Mouse (Mus musculus) heart, embryonic 15.5 days (tissue): ENCODE data around the gene Itpa. TPM values are rescaled to one million over a fixed set of nuclear protein-coding genes. Genes with fewer than 3 reads are reported as not detected.

Experiments
- ATAC-seq: fragments of 200-750 bp; cut with Nextera tagmentation; replicated peaks from 2 replicates; pipeline ENCODE4 v1.8.0; 2017; ENCODE audit warnings: low read depth, moderate TSS enrichment; ENCODE audit not compliant: insufficient number of reproducible peaks, insufficient read depth, low FRiP score
- H3K27ac ChIP-seq: fragments of 300-500 bp; sonication (generic); 2 replicates; pipeline ENCODE4 v1.5.1; 2015; ENCODE audit warnings: mild to moderate bottlenecking, inconsistent platforms
- H3K27me3 ChIP-seq: fragments of 300-500 bp; sonication (generic); 2 replicates; pipeline ENCODE4 v1.6.1; 2015; ENCODE audit warnings: inconsistent platforms
- H3K36me3 ChIP-seq: fragments of 300-500 bp; sonication (generic); 2 replicates; pipeline ENCODE4 v1.6.1; 2015; ENCODE audit warnings: mild to moderate bottlenecking, inconsistent platforms
- H3K4me1 ChIP-seq: fragments of 300-500 bp; sonication (generic); replicated peaks from 2 replicates; pipeline ENCODE4 v1.6.1; 2015; ENCODE audit warnings: inconsistent platforms
- H3K4me2 ChIP-seq: fragments of 300-500 bp; sonication (generic); 2 replicates; pipeline ENCODE4 v1.6.1; 2015; ENCODE audit warnings: inconsistent platforms, mild to moderate bottlenecking, moderate library complexity
- H3K4me3 ChIP-seq: fragments of 300-500 bp; sonication (generic); 2 replicates; pipeline ENCODE4 v1.5.1; 2015; ENCODE audit warnings: mild to moderate bottlenecking, inconsistent platforms
- H3K9ac ChIP-seq: fragments of 300-500 bp; sonication (generic); 2 replicates; pipeline ENCODE4 v1.6.1; 2015; ENCODE audit warnings: mild to moderate bottlenecking, inconsistent platforms
- H3K9me3 ChIP-seq: fragments of 300-500 bp; sonication (generic); replicated peaks from 2 replicates; pipeline ENCODE4 v1.6.1; 2016; ENCODE audit warnings: inconsistent platforms
- WGBS: fragments of 180-500 bp; shearing (Covaris S2); methylation state at CpG from one replicate; pipeline ENCODE4 v1.1.7; 2015; ENCODE audit warnings: mixed read lengths; 5-methylcytosine and 5-hydroxymethylcytosine counted together
- polyA plus RNA-seq: library from polyadenylated mRNA; unstranded; fragments of >200 nt; fragmentation: Nextera tagmentation; extraction: Ambion mirVana; gene quantifications from 2 replicates; pipeline ENCODE4 v1.2.1, GENCODE M21; 2015

The Itpa gene
- 74.3 and 77.9 TPM in 2 replicates for polyA plus RNA-seq

DNA sequence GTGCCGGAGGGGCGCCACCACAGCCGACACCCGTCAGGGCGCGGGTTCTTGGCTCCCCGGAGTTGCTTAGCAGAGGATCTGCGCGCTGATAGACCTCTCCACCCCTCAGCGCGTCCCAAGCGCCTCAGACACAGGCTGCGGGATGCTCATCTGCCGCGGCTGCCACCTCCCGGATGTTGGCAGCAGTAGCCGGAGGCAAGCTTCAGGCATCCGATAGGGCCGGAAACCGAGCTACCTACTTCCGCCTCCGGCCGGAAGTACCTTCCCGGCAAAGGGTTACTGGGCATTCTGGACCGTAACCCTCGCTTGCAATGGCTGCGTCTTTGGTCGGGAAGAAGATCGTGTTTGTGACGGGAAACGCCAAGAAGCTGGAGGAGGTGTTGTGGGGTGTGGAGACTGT is at the start of gene Itpa:
Itpa (plus strand) TSS at position 52 of the 400 bp plus-strand sequence.
- Histone ChIP-seq H3K9ac (peak within 1 kb of the TSS; percentile 67), H3K4me2 (peak within 1 kb of the TSS; percentile 90), H3K27me3 (no peaks in the 10 kb centered on the region), H3K4me3 (peak within 1 kb of the TSS; percentile 77), H3K4me1 (peaks cover 19% of the 10 kb centered on the region), H3K36me3 (peaks cover 13% of the 10 kb centered on the region; the same call in 1 of the 2 replicates), H3K27ac (peak within 1 kb of the TSS; percentile 83), H3K9me3 (no peaks in the 10 kb centered on the region)
- under 1% methylated on average over 31 of the region's 31 CpGs for WGBS
- ATAC-seq, result peak; percentile 58

DNA sequence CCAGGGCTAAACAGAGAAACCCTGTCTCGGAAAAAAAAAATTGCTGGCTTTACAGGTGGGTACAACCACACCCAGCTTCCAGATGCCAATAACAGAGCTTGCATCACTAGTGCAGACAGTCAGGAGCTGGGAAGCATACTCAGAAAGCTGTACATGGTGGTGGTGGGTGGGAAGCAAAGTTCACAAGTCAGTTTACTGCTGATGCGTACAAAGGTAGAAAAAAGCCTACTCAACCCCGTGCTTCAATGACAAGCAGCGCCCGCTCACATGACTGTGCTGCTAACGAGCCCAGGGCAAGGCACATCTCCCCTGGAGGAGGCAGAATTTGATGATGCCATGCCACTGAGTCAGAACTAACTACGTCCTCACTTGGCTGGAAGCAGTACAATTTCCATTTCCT is 48.4 kb upstream of the Itpa start:
- H3K9ac ChIP-seq, result no peak overlapping the region
- no peak overlapping the region for H3K4me3 ChIP-seq
- no peaks in the 10 kb centered on the region for H3K4me1 ChIP-seq
- no peak overlapping the region for H3K27ac ChIP-seq
- no peak overlapping the region for H3K4me2 ChIP-seq
- no peak for ATAC-seq
- no peaks in the 10 kb centered on the region for H3K27me3 ChIP-seq
- H3K36me3 ChIP-seq, result peaks cover 39% of the 10 kb centered on the region
- WGBS, result 85% methylated on average over 7 of the region's 7 CpGs
- no peaks in the 10 kb centered on the region for H3K9me3 ChIP-seq

DNA sequence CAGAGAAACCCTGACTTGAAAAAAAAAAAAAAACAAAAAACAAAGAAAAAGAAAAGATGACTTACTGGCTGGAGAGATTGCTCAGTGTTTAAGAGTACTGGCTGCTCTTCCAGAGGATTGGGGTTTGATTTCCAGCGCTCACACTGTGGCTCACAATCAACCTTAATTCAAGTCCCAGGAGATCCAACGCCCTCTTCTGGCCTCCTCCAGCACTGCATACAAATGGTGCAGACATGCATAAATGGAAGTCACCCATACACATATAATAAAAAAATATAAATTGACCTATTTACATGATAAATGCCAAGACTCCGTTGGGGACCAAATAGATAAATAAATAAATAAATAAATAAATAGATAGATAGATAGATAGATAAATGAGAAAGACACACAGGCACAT is 39.0 kb upstream of the Itpa start:
- no peak for ATAC-seq
- Histone ChIP-seq H3K27me3 (peaks cover 10% of the 10 kb centered on the region; the same call in 1 of the 2 replicates), H3K36me3 (peaks cover 12% of the 10 kb centered on the region), H3K4me2 (peak overlapping the region; percentile 79), H3K9me3 (no peaks in the 10 kb centered on the region), H3K27ac (no peak overlapping the region), H3K9ac (no peak overlapping the region), H3K4me3 (peak overlapping the region; percentile 90), H3K4me1 (peaks cover 10% of the 10 kb centered on the region)
- 58% methylated on average over 3 of the region's 3 CpGs for WGBS

DNA sequence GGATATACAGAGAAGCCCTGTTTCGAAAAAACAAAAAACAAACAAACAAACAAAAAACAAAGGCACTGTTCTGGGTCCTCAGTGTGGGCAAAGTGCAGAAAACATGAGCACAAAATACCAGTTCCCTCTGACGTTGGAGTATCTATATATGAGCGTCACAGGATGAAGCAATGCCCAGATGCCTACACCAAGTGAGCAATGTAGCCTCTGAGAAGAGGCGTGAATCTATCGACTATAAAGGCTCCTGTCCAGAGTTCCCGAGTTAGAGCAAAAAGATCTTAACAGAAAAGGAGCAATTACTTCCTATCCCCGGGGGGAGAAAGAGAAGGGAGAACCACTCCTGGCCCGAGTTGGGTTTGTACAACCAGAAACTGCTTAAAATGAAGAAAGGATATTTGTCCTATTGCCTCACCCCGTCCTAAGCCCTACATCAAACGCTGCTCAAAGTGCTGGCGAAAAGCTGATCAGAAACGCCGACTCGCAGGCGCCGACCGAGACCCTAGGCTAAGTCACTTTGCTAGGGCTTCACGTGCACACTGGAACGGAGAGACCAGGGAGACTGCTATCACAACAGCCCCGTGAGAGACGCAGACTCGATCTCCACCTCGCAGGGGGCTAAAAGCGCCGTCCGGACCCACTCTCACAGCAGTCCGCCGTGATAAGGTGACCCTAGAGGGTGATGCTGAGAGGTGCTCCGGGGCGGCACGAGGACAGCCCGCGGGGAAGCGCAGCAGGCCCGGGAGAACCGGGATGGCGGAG is 38.2 kb upstream of the Itpa start:
- H3K9me3 ChIP-seq, result no peaks in the 10 kb centered on the region

DNA sequence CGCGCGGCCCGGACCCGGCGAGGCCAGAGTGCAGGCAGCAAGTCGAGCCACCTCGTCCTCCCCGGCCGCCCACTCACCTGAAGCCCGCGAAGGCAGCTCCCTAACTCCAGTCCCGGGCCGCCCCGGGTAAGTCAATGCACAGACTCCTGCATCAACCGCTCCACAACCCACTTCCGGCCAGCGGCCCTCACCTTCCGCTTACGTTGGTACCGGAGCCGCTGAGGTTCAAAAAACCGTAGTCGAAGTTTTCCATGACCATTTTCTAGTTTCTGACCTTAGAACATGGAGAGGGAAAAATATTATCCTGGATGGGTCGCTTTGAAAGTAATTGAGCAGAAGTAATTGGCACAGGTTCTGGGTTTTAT is 37.6 kb upstream of the Itpa start, which contains the start of the genes Fastkd5 and Ubox5:
Fastkd5 (minus strand) TSS at position 189 of the 365 bp plus-strand sequence.
Ubox5 (minus strand) TSS at position 200 of the 365 bp plus-strand sequence.
- H3K27me3 ChIP-seq, result peaks cover 24% of the 10 kb centered on the region
- peaks cover 18% of the 10 kb centered on the region for H3K4me1 ChIP-seq
- H3K36me3 ChIP-seq, result peaks cover 12% of the 10 kb centered on the region
- ATAC-seq, result peak; percentile 74
- H3K9me3 ChIP-seq, result no peaks in the 10 kb centered on the region
- peak within 1 kb of the TSS; percentile 85 for H3K9ac ChIP-seq
- peak within 1 kb of the TSS; percentile 67 for H3K27ac ChIP-seq
- H3K4me3 ChIP-seq, result peak within 1 kb of the TSS; percentile 90
- WGBS, result under 1% methylated on average over 25 of the region's 25 CpGs
- H3K4me2 ChIP-seq, result peak within 1 kb of the TSS; percentile 79

More for the DNA sequence above, 38.2 kb upstream of the Itpa start:
- H3K36me3 ChIP-seq, result peaks cover 12% of the 10 kb centered on the region
- H3K27me3 ChIP-seq, result peaks cover 18% of the 10 kb centered on the region
- peak; percentile 25 for ATAC-seq
- H3K4me1 ChIP-seq, result peaks cover 12% of the 10 kb centered on the region
- peak overlapping the region; percentile 85 for H3K9ac ChIP-seq
- peak overlapping the region; percentile 90 for H3K4me3 ChIP-seq
- peak overlapping the region; percentile 79 for H3K4me2 ChIP-seq
- peak overlapping the region; percentile 67 for H3K27ac ChIP-seq
- WGBS, result 1% methylated on average over 37 of the region's 37 CpGs

DNA sequence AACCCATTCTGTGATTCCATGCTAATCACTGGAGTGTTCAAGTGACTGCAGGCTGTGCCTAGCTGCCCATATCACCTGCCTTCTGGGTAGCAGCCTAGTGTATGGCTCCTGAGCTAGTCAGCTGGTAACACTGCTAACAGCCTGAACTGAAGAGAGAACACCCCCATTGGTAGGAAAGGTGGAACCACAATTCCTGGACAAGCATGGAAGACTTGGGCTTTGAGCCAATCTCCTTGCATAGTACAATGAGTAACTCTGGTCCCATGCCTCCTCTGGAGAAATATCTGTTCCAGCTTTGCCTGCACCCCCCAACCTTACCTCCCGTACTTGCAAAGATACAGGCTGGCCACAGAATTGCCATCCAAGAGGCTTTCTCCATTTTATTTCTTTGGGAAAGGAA is 35.0 kb upstream of the Itpa start:
- peaks cover 33% of the 10 kb centered on the region for H3K4me1 ChIP-seq
- no peak overlapping the region for H3K4me3 ChIP-seq
- H3K9me3 ChIP-seq, result no peaks in the 10 kb centered on the region
- H3K27ac ChIP-seq, result no peak overlapping the region
- H3K9ac ChIP-seq, result no peak overlapping the region
- WGBS, result 75% methylated on average over 1 of the region's 1 CpGs
- peaks cover 2% of the 10 kb centered on the region for H3K36me3 ChIP-seq
- H3K27me3 ChIP-seq, result peaks cover 50% of the 10 kb centered on the region
- no peak overlapping the region for H3K4me2 ChIP-seq
- ATAC-seq, result no peak

DNA sequence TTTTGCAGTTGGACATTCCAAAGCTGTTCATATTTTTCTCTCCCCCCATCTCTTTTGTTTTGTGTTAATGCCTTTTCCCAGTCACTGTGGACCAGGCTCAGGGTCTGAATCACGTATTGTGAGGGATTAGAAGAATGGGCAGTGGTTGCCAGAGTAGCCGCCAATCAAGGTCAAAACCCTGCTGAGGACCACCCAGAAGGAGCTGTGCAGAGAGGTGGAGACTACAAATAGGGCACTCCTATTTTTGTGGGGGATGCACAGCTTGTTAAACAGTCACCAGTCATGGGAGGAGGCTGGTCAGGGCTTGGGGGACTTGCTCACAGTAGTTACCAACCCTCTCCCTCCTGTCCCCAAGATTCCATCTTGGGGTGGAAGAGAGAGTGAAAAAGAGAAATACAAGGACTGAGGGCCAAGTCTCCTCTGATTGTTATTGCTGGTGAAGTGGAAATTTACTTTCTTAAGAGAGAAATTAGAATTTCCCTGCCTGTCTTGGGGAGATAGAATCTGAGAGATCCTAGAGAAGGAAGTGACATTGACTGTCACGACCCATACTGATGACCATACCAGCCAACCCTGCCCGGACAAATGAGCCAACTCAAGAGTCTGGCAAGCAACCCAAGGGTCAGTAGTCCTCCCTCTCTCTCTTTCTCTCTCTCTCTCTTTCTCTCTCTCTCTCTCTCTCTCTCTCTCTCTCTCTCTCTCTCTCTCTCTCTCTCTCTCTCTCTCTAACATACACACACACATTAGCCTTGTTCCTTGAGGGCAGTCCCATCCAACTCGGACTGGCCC is 34.3 kb upstream of the Itpa start:
- no peak for ATAC-seq
- no peaks in the 10 kb centered on the region for H3K36me3 ChIP-seq
- H3K27ac ChIP-seq, result no peak overlapping the region
- 56% methylated on average over 5 of the region's 5 CpGs for WGBS
- no peak overlapping the region for H3K4me2 ChIP-seq
- no peak overlapping the region for H3K9ac ChIP-seq
- no peak overlapping the region for H3K4me3 ChIP-seq
- H3K27me3 ChIP-seq, result peaks cover 57% of the 10 kb centered on the region
- H3K4me1 ChIP-seq, result peaks cover 33% of the 10 kb centered on the region
- no peaks in the 10 kb centered on the region for H3K9me3 ChIP-seq

DNA sequence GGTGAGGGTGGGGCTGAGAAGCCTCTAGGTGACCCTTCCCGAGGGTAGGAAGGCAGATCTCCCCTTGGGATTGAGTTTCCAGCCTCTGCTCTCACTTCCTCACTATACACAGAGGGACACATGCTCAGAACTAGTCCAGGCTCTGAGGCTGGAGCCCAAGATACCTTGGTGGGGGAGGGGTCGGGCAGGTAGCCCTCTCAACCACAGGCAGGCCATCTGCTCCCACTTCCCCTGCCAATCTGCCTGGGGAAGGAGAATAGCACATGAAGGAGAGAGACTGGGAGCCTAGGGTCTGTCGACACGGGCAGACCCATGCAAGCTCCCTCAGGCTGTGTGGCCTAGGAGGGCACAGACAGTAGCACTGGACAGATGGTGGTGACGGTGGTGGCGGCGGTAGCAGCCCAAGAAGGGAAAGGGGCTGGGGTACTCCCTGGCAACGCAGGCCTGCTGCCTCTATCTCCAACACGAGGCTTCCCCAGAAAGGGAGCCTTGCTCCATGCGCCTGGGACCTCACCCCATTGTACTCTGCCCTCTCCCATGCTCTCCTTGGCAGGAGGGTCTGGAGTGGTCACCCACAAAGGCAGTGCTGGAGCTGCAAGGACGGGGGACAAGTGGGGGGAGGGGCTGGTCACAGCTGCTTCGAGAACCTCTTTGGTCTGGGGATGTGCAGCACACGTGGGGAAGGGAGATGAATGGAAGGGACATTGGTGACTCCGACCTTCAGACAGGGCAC is 33.2 kb upstream of the Itpa start:
- ATAC-seq, result no peak
- no peak overlapping the region for H3K27ac ChIP-seq
- peaks cover 25% of the 10 kb centered on the region for H3K4me1 ChIP-seq
- H3K9me3 ChIP-seq, result no peaks in the 10 kb centered on the region
- H3K4me2 ChIP-seq, result peak overlapping the region; percentile 91
- H3K27me3 ChIP-seq, result peaks cover 67% of the 10 kb centered on the region
- H3K9ac ChIP-seq, result peak overlapping the region; percentile 56
- no peaks in the 10 kb centered on the region for H3K36me3 ChIP-seq
- 15% methylated on average over 14 of the region's 14 CpGs for WGBS
- H3K4me3 ChIP-seq, result peak overlapping the region; percentile 55

DNA sequence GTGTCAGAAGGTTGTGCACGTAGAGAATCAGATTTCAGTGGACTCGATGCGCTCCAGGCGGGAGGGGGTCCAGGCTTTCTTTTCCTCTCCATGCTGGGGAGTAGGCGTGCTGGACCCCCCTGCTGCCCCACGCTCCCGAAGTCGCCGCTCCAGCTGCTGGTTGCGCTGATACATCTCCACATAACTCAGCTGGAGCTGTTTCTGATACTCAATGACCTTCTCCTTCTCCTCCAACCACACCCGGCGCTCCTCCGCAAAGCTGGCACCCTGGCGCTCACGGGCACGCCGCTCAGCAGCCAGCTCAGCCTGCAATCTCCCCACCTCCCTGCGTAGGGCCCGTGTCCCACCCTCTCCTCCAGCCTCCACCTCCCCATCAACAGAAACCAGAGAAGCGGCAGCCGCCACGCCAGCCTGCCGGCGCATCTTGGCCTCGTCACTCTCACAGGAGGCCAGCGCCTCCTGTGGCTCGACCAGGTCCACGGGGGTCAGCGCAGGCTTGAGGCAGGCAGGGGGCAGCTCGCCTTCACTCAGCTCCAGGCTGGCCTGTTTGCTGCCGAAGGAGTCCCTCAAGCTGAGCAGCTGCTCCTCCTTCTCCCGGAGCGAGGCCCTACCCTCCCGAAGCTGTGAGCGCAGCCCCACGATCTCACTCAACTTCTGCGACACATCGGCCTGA is 32.5 kb upstream of the Itpa start:
- no peak overlapping the region for H3K27ac ChIP-seq
- peak; percentile 48 for ATAC-seq
- peak overlapping the region; percentile 55 for H3K4me3 ChIP-seq
- 2% methylated on average over 38 of the region's 38 CpGs for WGBS
- peaks cover 23% of the 10 kb centered on the region for H3K4me1 ChIP-seq
- peak overlapping the region; percentile 56 for H3K9ac ChIP-seq
- H3K36me3 ChIP-seq, result no peaks in the 10 kb centered on the region
- H3K9me3 ChIP-seq, result no peaks in the 10 kb centered on the region
- peak overlapping the region; percentile 91 for H3K4me2 ChIP-seq
- peaks cover 72% of the 10 kb centered on the region for H3K27me3 ChIP-seq

DNA sequence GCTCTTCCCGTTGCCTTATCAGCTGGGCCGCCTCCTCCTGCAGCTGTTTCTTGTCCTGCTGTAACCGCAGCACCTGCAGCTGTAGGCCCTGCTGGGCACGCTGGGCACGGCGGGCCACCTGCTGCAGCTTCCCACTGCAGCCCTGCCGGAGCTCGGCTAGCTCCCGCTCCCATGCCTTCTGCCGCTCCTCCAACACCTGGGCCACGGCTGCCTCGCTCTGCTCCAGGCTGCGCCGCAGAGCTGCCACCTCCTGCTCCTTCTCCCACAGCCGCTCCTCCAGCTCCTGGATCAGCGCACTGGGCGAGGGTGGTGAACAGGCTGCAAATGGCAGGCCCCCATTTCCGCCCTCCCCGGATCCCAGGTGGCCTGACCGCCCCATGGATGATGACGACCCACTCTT is 31.6 kb upstream of the Itpa start:
- Histone ChIP-seq H3K9ac (no peak overlapping the region), H3K27me3 (peaks cover 76% of the 10 kb centered on the region), H3K36me3 (no peaks in the 10 kb centered on the region), H3K9me3 (no peaks in the 10 kb centered on the region), H3K27ac (no peak overlapping the region), H3K4me2 (peak overlapping the region; percentile 91), H3K4me3 (peak overlapping the region; percentile 55), H3K4me1 (peaks cover 23% of the 10 kb centered on the region)
- 19% methylated on average over 21 of the region's 21 CpGs for WGBS
- no peak for ATAC-seq
